Mouse (Mus musculus) ES-Bruce4 (cell line): Measurements from ENCODE around the gene Kcnh6.

Source experiments
- CTCF ChIP-seq: IDR thresholded peaks from one replicate; pipeline ENCODE4 v1.8.1; 2011; ENCODE audit warnings: low read depth, low read length
- POLR2A ChIP-seq: IDR thresholded peaks from one replicate; pipeline ENCODE4 v1.8.1; 2011; ENCODE audit warnings: low read length; ENCODE audit not compliant: insufficient read depth

- peak; percentile 69 for TF ChIP-seq CTCF
- no peak for TF ChIP-seq POLR2A
Measured at GRCm38 (mm10) chr11:105964691-105965090, 43.2 kb upstream of the Kcnh6 start.
